15 mouse cellular contexts compared by ENCODE assay signal in genomic region chr6:31150416-31150815, GRCm38 (mm10).
A peak's percentile ranks its signal among the peaks of the same experiment; 100 is the strongest.
DNase-seq lines count a peak whose midpoint lies in the region; ATAC-seq lines count a peak whose summit lies in the region.
"Had no signal": no experiment of that assay in that cellular context is flagged by ENCODE, and none has a peak within 500 bp of the region (broad histone marks: within the 10 kb centered on the region; RNA-seq: fewer than 3 reads in every experiment).

No protein-coding gene starts in this region.

- ATAC-seq in CD4-positive, CD25-positive, alpha-beta regulatory T cell, adult 4 months, result peak; percentile 59
- ATAC-seq: forebrain, embryonic 16.5 days; intestine, postnatal 0 days; Patski had no signal

- peak; percentile 21 to 43 for DNase-seq in cerebellum, postnatal 25 days
- DNase-seq in cerebellum, postnatal 4 days (ENCODE audit: low spot score in 2 of 2), result no peak
- DNase-seq in CD4-positive, CD25-positive, alpha-beta regulatory T cell, adult 2 months (ENCODE audit: low read depth, low spot score), result peak; percentile 50
- peak; percentile 77 for DNase-seq in induced T-regulatory cell, adult 2 months (ENCODE audit: low read depth)
- no peak for DNase-seq in spleen, postnatal 36 days (ENCODE audit: low spot score in 2 of 2)
- DNase-seq in retina, postnatal 1 day, result no peak
- DNase-seq: adrenal gland, adult 2 months; adrenal gland, postnatal 36 days; embryo, embryonic 11 days; gastrocnemius, postnatal 14 days; kidney, adult 8-10 months had no signal

Comparison
In these comparisons a context has a peak if more than half of its experiments do, and no peak if none do; other contexts are left out.
1. DNase-seq: peak in cerebellum, postnatal 25 days (2 of 2), CD4-positive, CD25-positive, alpha-beta regulatory T cell, adult 2 months (single experiment) and induced T-regulatory cell, adult 2 months (single experiment); none in cerebellum, postnatal 4 days (0 of 2), spleen, postnatal 36 days (0 of 2) and retina, postnatal 1 day (single experiment).